Mouse (Mus musculus): ENCODE results near the gene Atp2a3. TPM values are rescaled to one million over a fixed set of nuclear protein-coding genes. Genes with fewer than 3 reads are reported as not detected.

Atp2a3 gene
- polyA plus RNA-seq, 1 experiment from 2014 or later = 0.74 TPM

GRCm38 (mm10) chr11:72960723-72961071 lies 272 bp upstream of the Atp2a3 start:
- DNase-seq (ENCODE audit: low spot score) = no peak
- peak overlapping the region; percentile 52 for H3K4me2 ChIP-seq (ENCODE audit: low read depth, low read length)
- H3K36me3 ChIP-seq (replicated peaks; ENCODE audit: control insufficient read depth, insufficient read depth, low read depth, low read length) = no peaks in the 10 kb centered on the region
- H3K27ac ChIP-seq (replicated peaks; ENCODE audit: low read depth, low read length) = no peak overlapping the region
- ATAC-seq (replicated peaks; ENCODE audit: insufficient number of reproducible peaks, low FRiP score, low TSS enrichment, low read depth) = no peak
- peaks cover 2% of the 10 kb centered on the region; the same call in 1 of the 2 replicates for H3K4me1 ChIP-seq (ENCODE audit: control insufficient read depth, insufficient read depth, low read length)
- no peaks in the 10 kb centered on the region for H3K9me3 ChIP-seq (replicated peaks; ENCODE audit: control insufficient read depth, low read length)
- H3K27me3 ChIP-seq (ENCODE audit: control insufficient read depth, insufficient read depth, low read length) = peaks cover 31% of the 10 kb centered on the region
- 3% methylated on average over 15 of the region's 15 CpGs for WGBS
- no peak overlapping the region for H3K9ac ChIP-seq (replicated peaks; ENCODE audit: low read length)
- H3K4me3 ChIP-seq (ENCODE audit: low read depth, low read length) = peak overlapping the region; percentile 26; the same call in 1 of the 2 replicates

GRCm38 (mm10) chr11:72962378-72962777 lies 1.4 kb downstream of the Atp2a3 start:
- Histone ChIP-seq H3K27ac (replicated peaks; ENCODE audit: low read depth, low read length) (no peak overlapping the region), H3K4me1 (ENCODE audit: control insufficient read depth, insufficient read depth, low read length) (peaks cover 2% of the 10 kb centered on the region; the same call in 1 of the 2 replicates), H3K36me3 (replicated peaks; ENCODE audit: control insufficient read depth, insufficient read depth, low read depth, low read length) (no peaks in the 10 kb centered on the region), H3K27me3 (ENCODE audit: control insufficient read depth, insufficient read depth, low read length) (peaks cover 31% of the 10 kb centered on the region), H3K9ac (replicated peaks; ENCODE audit: low read length) (no peak overlapping the region), H3K9me3 (replicated peaks; ENCODE audit: control insufficient read depth, low read length) (no peaks in the 10 kb centered on the region), H3K4me3 (ENCODE audit: low read depth, low read length) (no peak overlapping the region), H3K4me2 (ENCODE audit: low read depth, low read length) (no peak overlapping the region)
- ATAC-seq (replicated peaks; ENCODE audit: insufficient number of reproducible peaks, low FRiP score, low TSS enrichment, low read depth) (no peak), DNase-seq (ENCODE audit: low spot score) (no peak)
- 78% methylated on average over 2 of the region's 2 CpGs for WGBS

GRCm38 (mm10) chr11:72963058-72963788 lies 2.3 kb downstream of the Atp2a3 start:
- Histone ChIP-seq H3K27me3 (ENCODE audit: control insufficient read depth, insufficient read depth, low read length) (peaks cover 31% of the 10 kb centered on the region), H3K9ac (replicated peaks; ENCODE audit: low read length) (no peak overlapping the region), H3K36me3 (replicated peaks; ENCODE audit: control insufficient read depth, insufficient read depth, low read depth, low read length) (no peaks in the 10 kb centered on the region), H3K9me3 (replicated peaks; ENCODE audit: control insufficient read depth, low read length) (no peaks in the 10 kb centered on the region), H3K4me2 (ENCODE audit: low read depth, low read length) (no peak overlapping the region), H3K4me1 (ENCODE audit: control insufficient read depth, insufficient read depth, low read length) (peaks cover 2% of the 10 kb centered on the region; the same call in 1 of the 2 replicates), H3K27ac (replicated peaks; ENCODE audit: low read depth, low read length) (no peak overlapping the region), H3K4me3 (ENCODE audit: low read depth, low read length) (no peak overlapping the region)
- ATAC-seq (replicated peaks; ENCODE audit: insufficient number of reproducible peaks, low FRiP score, low TSS enrichment, low read depth) = no peak
- DNase-seq (ENCODE audit: low spot score) = no peak
- 41% methylated on average over 7 of the region's 7 CpGs for WGBS

- H3K4me3 ChIP-seq (ENCODE audit: low read depth, low read length) = no peak overlapping the region
- no peak overlapping the region for H3K4me2 ChIP-seq (ENCODE audit: low read depth, low read length)
- peaks cover 2% of the 10 kb centered on the region; the same call in 1 of the 2 replicates for H3K4me1 ChIP-seq (ENCODE audit: control insufficient read depth, insufficient read depth, low read length)
- no peaks in the 10 kb centered on the region for H3K9me3 ChIP-seq (replicated peaks; ENCODE audit: control insufficient read depth, low read length)
- no peak for ATAC-seq (replicated peaks; ENCODE audit: insufficient number of reproducible peaks, low FRiP score, low TSS enrichment, low read depth)
- no peak overlapping the region for H3K27ac ChIP-seq (replicated peaks; ENCODE audit: low read depth, low read length)
- no peak overlapping the region for H3K9ac ChIP-seq (replicated peaks; ENCODE audit: low read length)
- no peaks in the 10 kb centered on the region for H3K36me3 ChIP-seq (replicated peaks; ENCODE audit: control insufficient read depth, insufficient read depth, low read depth, low read length)
- H3K27me3 ChIP-seq (ENCODE audit: control insufficient read depth, insufficient read depth, low read length) = peaks cover 31% of the 10 kb centered on the region
- no peak for DNase-seq (ENCODE audit: low spot score)
- WGBS = 52% methylated on average over 3 of the region's 3 CpGs
Observed at GRCm38 (mm10) chr11:72963789-72964294, 2.9 kb downstream of the Atp2a3 start.

- WGBS = 80% methylated on average over 13 of the region's 13 CpGs
- Histone ChIP-seq H3K27ac (replicated peaks; ENCODE audit: low read depth, low read length) (no peak overlapping the region), H3K4me2 (ENCODE audit: low read depth, low read length) (no peak overlapping the region), H3K9ac (replicated peaks; ENCODE audit: low read length) (no peak overlapping the region), H3K4me1 (ENCODE audit: control insufficient read depth, insufficient read depth, low read length) (no peaks in the 10 kb centered on the region), H3K27me3 (ENCODE audit: control insufficient read depth, insufficient read depth, low read length) (no peaks in the 10 kb centered on the region), H3K9me3 (replicated peaks; ENCODE audit: control insufficient read depth, low read length) (no peaks in the 10 kb centered on the region), H3K4me3 (ENCODE audit: low read depth, low read length) (no peak overlapping the region), H3K36me3 (replicated peaks; ENCODE audit: control insufficient read depth, insufficient read depth, low read depth, low read length) (no peaks in the 10 kb centered on the region)
- no peak for DNase-seq (ENCODE audit: low spot score)
- ATAC-seq (replicated peaks; ENCODE audit: insufficient number of reproducible peaks, low FRiP score, low TSS enrichment, low read depth) = no peak
Observed at GRCm38 (mm10) chr11:72974995-72975503, 14.1 kb downstream of the Atp2a3 start.

GRCm38 (mm10) chr11:72982516-72982915 lies 21.5 kb downstream of the Atp2a3 start:
- no peaks in the 10 kb centered on the region for H3K9me3 ChIP-seq (replicated peaks; ENCODE audit: control insufficient read depth, low read length)
- ATAC-seq (replicated peaks; ENCODE audit: insufficient number of reproducible peaks, low FRiP score, low TSS enrichment, low read depth) (no peak), DNase-seq (ENCODE audit: low spot score) (no peak)
- no peak overlapping the region for H3K27ac ChIP-seq (replicated peaks; ENCODE audit: low read depth, low read length)
- no peaks in the 10 kb centered on the region for H3K4me1 ChIP-seq (ENCODE audit: control insufficient read depth, insufficient read depth, low read length)
- no peak overlapping the region for H3K9ac ChIP-seq (replicated peaks; ENCODE audit: low read length)
- no peaks in the 10 kb centered on the region for H3K36me3 ChIP-seq (replicated peaks; ENCODE audit: control insufficient read depth, insufficient read depth, low read depth, low read length)
- H3K27me3 ChIP-seq (ENCODE audit: control insufficient read depth, insufficient read depth, low read length) = no peaks in the 10 kb centered on the region
- no peak overlapping the region for H3K4me2 ChIP-seq (ENCODE audit: low read depth, low read length)
- no peak overlapping the region for H3K4me3 ChIP-seq (ENCODE audit: low read depth, low read length)
- WGBS = 86% methylated on average over 9 of the region's 9 CpGs

- no peak for ATAC-seq (replicated peaks; ENCODE audit: insufficient number of reproducible peaks, low FRiP score, low TSS enrichment, low read depth)
- no peak for DNase-seq (ENCODE audit: low spot score)
- Histone ChIP-seq H3K4me1 (ENCODE audit: control insufficient read depth, insufficient read depth, low read length) (no peaks in the 10 kb centered on the region), H3K36me3 (replicated peaks; ENCODE audit: control insufficient read depth, insufficient read depth, low read depth, low read length) (no peaks in the 10 kb centered on the region), H3K9me3 (replicated peaks; ENCODE audit: control insufficient read depth, low read length) (no peaks in the 10 kb centered on the region), H3K27me3 (ENCODE audit: control insufficient read depth, insufficient read depth, low read length) (no peaks in the 10 kb centered on the region), H3K27ac (replicated peaks; ENCODE audit: low read depth, low read length) (no peak overlapping the region), H3K4me2 (ENCODE audit: low read depth, low read length) (no peak overlapping the region), H3K4me3 (ENCODE audit: low read depth, low read length) (no peak overlapping the region), H3K9ac (replicated peaks; ENCODE audit: low read length) (no peak overlapping the region)
- WGBS = 43% methylated on average over 5 of the region's 5 CpGs
Observed at GRCm38 (mm10) chr11:72983283-72983682, 22.3 kb downstream of the Atp2a3 start.

- H3K27me3 ChIP-seq (ENCODE audit: control insufficient read depth, insufficient read depth, low read length) = no peaks in the 10 kb centered on the region
- no peak overlapping the region for H3K9ac ChIP-seq (replicated peaks; ENCODE audit: low read length)
- no peaks in the 10 kb centered on the region for H3K4me1 ChIP-seq (ENCODE audit: control insufficient read depth, insufficient read depth, low read length)
- DNase-seq (ENCODE audit: low spot score) (no peak), ATAC-seq (replicated peaks; ENCODE audit: insufficient number of reproducible peaks, low FRiP score, low TSS enrichment, low read depth) (no peak)
- no peaks in the 10 kb centered on the region for H3K9me3 ChIP-seq (replicated peaks; ENCODE audit: control insufficient read depth, low read length)
- no peak overlapping the region for H3K4me3 ChIP-seq (ENCODE audit: low read depth, low read length)
- H3K36me3 ChIP-seq (replicated peaks; ENCODE audit: control insufficient read depth, insufficient read depth, low read depth, low read length) = no peaks in the 10 kb centered on the region
- H3K4me2 ChIP-seq (ENCODE audit: low read depth, low read length) = no peak overlapping the region
- no peak overlapping the region for H3K27ac ChIP-seq (replicated peaks; ENCODE audit: low read depth, low read length)
- WGBS = 79% methylated on average over 5 of the region's 5 CpGs
Observed at GRCm38 (mm10) chr11:72986745-72987144, 25.8 kb downstream of the Atp2a3 start.
